Mouse (Mus musculus) adrenal gland, postnatal 10 days (tissue): ENCODE measurements at regions not wholly inside any gene's neighbourhood (a gene's known extent, or its start where the extent isn't known, plus 50 kb on each side); places are given as distances from the start of the nearest gene placed in this dataset.
"Not testable (repeated sequence)": the region's sequence is repeated elsewhere in the genome, so short reads cannot be mapped to it uniquely, and the experiment has no call there.

Source experiments
- DNase-seq: peaks from one replicate; pipeline ENCODE4 v3.0.0; 2021; ENCODE audit warnings: mixed read lengths

- DNase-seq = peak; percentile 14
Measured at GRCm38 (mm10) chr4:23567827-23568226, 928.4 kb upstream of the Mms22l start.

DNA sequence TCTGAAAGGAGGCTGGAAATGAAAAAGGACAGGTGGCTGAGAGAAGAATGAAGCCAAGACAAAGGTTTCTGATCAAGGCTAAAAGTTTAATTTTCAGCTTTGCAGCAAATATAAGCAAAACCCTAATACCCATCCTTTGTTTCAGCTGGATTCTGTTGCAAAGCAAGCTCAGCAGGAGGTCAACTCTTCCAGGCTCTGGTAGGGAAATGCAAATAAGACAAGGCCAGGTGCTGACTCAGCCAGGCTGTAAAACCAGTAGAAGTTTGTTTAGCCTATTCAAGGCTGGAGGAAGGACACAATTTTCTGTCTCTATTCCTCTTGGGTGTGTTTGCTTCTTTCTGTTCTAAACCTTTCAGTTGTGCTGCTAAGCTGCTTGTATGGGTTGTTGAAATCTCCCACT, 923.2 kb upstream of the Mms22l start:
- DNase-seq = no peak

DNA sequence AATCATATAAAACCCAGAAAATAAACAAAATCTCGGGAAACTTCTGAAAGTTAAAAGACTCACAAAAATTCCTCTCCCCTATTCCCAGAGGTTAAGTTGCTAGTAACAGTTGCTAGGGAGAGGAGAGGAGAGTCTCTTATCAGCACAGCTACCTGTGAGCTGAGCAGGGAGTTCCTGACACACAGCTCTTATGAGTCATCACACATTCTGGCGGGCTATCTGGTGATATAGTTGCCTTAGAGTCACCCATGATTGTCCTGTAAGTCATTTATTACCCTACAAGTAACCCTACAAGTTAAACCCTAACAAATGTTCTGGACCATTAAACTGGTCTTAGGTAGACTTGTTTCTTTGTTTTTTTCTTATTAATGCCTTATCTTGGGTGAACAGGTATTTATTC, 908.8 kb upstream of the Mms22l start:
- no peak for DNase-seq

DNA sequence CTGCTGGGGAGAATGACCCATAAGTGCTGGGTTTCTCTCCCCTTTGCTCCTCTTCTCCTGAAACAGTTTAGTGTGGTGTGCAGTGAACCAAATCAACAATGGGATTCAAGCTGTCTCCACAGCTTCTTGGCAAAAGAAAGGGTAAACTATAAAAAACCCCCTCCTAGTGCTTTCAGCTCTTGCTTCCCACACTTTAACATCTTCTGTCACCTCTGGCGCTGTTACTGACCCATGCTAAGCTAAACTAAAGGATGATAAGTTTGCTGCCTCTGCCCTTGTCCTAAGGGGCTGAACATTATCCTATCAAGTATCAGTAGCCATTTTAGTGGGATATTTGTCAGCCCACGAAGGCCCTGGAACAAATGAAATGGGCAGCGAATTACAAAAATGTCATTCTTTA, 905.4 kb upstream of the Mms22l start:
- no peak for DNase-seq

- no peak for DNase-seq
Measured at GRCm38 (mm10) chr4:23591593-23591992, 904.7 kb upstream of the Mms22l start.

GRCm38 (mm10) chr4:23600070-23600469, 896.2 kb upstream of the Mms22l start:
- DNase-seq = no peak

DNA sequence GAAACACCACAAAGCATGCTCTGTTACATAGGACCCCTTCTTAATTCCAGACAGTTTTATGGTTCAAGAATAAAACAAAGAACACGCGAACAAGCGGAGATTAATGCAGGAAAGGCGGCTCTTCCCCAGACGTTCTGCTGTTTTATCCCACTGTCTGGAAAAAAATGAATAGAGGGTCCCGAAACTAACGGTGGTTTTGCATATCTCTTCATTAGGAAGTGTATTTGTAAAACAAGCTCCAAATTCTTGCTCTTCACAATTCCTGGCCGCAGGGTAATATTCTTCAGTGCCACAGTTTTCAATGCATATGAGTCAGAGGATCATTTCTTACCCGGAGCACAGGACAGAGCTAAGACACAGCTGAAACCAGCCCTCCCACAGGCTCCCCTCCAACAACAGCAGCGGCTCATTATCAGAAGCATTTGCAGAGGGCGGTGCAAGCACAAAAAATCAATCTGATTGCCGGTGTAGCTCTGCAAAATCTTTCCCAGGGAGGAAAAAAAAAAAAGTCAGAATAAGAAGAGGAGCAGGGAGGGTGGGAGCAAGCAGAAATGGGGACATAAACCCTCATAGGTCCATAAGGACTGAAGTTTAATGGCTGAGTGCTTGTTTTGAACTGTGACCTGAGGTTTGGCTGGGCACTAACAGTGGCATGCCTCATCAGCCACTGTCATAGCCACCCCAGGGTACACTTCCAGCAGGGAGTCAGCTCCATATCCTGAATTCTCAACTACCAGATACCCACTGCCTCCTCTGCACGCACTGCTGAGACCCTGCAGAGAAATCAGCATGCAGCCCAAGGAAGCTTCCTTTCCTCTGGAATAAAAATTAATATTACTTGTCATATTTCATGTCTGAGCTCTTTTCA, 894.6 kb upstream of the Mms22l start:
- peak; percentile 3 for DNase-seq

GRCm38 (mm10) chr4:23602294-23602932, 893.8 kb upstream of the Mms22l start:
- DNase-seq = no peak

DNA sequence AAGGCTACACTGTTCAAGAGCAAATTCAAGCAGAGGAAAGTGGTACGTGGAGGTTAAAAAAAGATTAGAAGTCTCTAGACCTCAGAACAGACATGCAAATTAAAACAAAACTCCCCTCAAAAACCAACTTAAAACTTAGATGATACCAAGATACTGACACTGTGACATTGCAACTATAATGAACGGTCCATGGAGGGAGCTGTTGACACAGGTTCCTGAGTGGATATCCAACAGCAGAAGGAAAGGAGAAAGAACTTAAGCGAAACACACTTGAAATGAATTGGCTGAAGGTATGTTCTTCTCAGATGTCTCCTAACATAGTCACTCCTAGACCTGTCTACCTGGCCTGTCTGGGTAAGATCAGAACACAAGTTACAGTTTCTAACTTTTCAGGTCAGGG, 888.9 kb upstream of the Mms22l start:
- DNase-seq = no peak

GRCm38 (mm10) chr4:23621208-23621607, 875.0 kb upstream of the Mms22l start:
- DNase-seq = no peak

DNA sequence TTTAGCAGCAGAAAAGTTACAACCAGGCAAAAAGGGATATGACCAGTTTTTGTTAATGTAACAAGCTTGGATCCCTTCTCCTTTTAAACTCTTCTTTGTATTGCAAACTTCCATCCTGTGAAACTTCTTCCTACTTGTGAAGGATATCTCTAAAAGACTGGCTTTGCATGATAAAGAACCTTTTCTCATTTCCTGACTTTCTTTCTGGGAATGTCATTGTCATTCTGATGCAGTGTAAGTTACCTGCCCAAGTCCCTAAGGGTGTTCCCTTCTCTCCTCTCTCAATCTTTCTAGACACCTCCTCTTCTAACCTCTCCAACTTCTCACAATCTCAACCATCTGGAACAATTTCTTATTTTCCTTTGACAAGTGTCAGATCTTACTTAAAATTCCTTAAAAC, 874.0 kb upstream of the Mms22l start:
- no peak for DNase-seq

- DNase-seq = no peak
Measured at GRCm38 (mm10) chr4:23636231-23636928, 859.9 kb upstream of the Mms22l start.

DNA sequence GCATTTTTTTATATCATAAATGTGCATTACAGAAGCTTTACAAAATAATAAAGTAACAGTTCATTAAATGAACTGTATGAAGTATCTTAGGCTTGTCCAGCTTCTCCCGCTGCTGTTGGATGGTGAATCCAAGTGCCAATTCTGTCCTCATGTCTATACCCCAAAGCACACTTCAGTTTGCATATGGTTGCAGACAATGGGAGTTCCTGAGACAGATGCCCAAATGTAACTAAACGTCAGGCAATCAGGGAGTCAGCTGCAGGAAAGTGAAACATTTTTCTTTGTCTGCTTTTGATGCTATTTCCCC, 859.4 kb upstream of the Mms22l start:
- no peak for DNase-seq

- not testable (repeated sequence) for DNase-seq
Measured at GRCm38 (mm10) chr4:23656671-23657070, 839.6 kb upstream of the Mms22l start.

- no peak for DNase-seq
Measured at GRCm38 (mm10) chr4:23668896-23669295, 827.4 kb upstream of the Mms22l start.

DNA sequence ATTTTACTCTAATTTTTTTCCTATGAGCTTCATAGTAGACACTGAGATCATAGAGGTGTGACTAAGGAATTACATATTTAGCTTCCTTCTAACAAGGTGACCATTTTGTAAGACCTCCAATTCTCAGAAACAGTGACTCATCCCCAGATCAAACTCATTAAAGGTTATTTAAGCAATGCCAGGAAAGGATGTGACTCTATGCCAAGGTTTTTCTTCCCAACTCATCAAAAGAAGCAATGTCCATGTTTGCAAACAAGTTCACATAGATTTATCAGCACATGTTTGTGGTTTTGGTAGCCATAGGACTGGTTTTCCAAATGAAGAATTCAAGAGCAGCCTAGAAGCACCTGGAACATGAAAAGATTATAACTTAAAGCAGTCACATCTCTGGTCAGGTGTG, 792.6 kb upstream of the Mms22l start:
- no peak for DNase-seq

GRCm38 (mm10) chr4:23710716-23711115, 785.5 kb upstream of the Mms22l start:
- no peak for DNase-seq

GRCm38 (mm10) chr4:23713781-23714415, 782.4 kb upstream of the Mms22l start:
- no peak for DNase-seq

GRCm38 (mm10) chr4:23727846-23728245, 768.4 kb upstream of the Mms22l start:
- no peak for DNase-seq

DNA sequence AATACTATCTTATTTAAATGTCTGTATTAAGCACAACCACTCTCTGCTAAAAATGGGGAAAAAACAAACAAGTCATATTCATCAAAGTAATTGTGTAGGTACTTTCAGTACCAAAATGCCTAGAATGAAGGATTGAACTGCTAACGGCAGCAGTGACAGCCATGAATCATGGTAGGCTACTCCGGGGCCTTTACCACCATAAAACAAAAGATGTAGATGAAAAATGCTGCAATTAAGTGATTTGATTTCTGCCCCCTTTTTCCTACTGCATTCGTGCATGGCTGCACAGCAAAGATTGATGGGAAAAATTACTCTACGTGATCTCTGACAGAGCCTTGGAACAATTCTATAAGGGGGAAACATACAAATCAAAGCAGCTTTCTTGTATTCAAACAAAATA, 763.8 kb upstream of the Mms22l start:
- no peak for DNase-seq

DNA sequence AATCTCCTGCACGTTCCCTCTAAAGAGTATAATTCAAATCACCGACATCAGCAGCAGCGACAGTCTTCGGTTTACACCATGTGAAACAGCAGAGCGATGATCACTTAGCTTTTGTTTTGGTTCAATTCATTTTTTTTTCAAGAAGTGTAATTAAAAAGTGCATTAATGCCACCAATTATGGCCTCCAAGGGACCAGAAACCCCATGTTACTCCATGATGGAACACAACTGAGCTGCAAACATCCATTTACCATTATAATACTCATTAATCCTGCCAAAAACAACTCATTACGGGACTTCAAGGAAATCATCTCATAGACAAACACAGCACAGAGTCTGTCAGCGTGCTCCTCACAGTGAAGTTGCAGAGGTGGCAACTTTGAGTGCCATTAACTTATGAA, 752.2 kb upstream of the Mms22l start:
- no peak for DNase-seq

DNA sequence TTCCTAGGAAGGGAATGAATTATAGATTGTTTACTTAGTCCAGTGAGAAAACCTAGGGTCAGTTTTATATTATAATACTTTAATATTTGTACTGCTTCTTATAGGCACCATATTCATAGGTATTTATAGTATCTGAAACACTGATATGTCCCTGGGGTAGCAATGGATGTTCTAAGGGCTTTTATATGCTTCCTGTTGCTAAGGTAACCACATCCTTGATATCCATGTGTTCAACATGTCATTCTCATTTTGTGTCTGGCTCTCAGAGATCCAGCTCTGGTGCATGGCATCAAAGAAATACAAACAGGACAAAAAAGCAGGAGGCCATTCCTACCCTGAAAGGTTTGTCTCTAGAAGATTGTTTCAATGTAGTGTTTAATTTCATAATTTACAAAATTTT, 738.2 kb upstream of the Mms22l start:
- no peak for DNase-seq
